Mouse (Mus musculus): ENCODE results near the gene Slc7a7. TPM values are rescaled to one million over a fixed set of nuclear protein-coding genes. Genes with fewer than 3 reads are reported as not detected.
A peak's percentile ranks its signal among the peaks of the same experiment; 100 is the strongest.

Slc7a7 gene
- total RNA-seq, 2 experiments from 2014 or later = 0.56 to 2.0 TPM

GRCm38 (mm10) chr14:54443196-54443595 is 25.6 kb upstream of the Slc7a7 start:
- no peak for TF ChIP-seq CTCF (IDR thresholded peaks at IDR 0.05)
- peak; percentile 77 for DNase-seq
- Histone ChIP-seq H3K4me3 (peak overlapping the region; percentile 25; the same call in 1 of the 2 replicates), H3K27ac (peak overlapping the region; percentile 83)
- intact Hi-C loops (cut with DNase I) = no loop called here

- H3K4me3 ChIP-seq = no peak overlapping the region
- no peak for DNase-seq
- no peak for TF ChIP-seq CTCF (IDR thresholded peaks at IDR 0.05)
- intact Hi-C loops (cut with DNase I) = no loop called here
- H3K27ac ChIP-seq = peak overlapping the region; percentile 83
These were observed 25.0 kb upstream of the Slc7a7 start for GRCm38 (mm10) chr14:54442548-54442947.

- H3K4me3 ChIP-seq = no peak overlapping the region
These were observed 23.8 kb upstream of the Slc7a7 start for GRCm38 (mm10) chr14:54441365-54441764.

GRCm38 (mm10) chr14:54440538-54440937 is 23.0 kb upstream of the Slc7a7 start:
- DNase-seq = no peak
- peak overlapping the region; percentile 12; the same call in 1 of the 2 replicates for H3K27ac ChIP-seq
- H3K4me3 ChIP-seq = no peak overlapping the region
- TF ChIP-seq CTCF (IDR thresholded peaks at IDR 0.05) = no peak
- intact Hi-C loops (cut with DNase I) = no loop called here

More at GRCm38 (mm10) chr14:54441365-54441764, 23.8 kb upstream of the Slc7a7 start:
- no peak for DNase-seq
- no peak overlapping the region for H3K27ac ChIP-seq
- TF ChIP-seq CTCF (IDR thresholded peaks at IDR 0.05) = no peak
- intact Hi-C loops (cut with DNase I) = no loop called here

- intact Hi-C loops (cut with DNase I) = no loop called here
- no peak for TF ChIP-seq CTCF (IDR thresholded peaks at IDR 0.05)
- no peak overlapping the region for H3K27ac ChIP-seq
- no peak for DNase-seq
- no peak overlapping the region for H3K4me3 ChIP-seq
These were observed 22.0 kb upstream of the Slc7a7 start for GRCm38 (mm10) chr14:54439610-54440009.

- intact Hi-C loops (cut with DNase I) = no loop called here
- TF ChIP-seq CTCF (IDR thresholded peaks at IDR 0.05) = no peak
- Histone ChIP-seq H3K4me3 (no peak overlapping the region), H3K27ac (no peak overlapping the region)
- DNase-seq = no peak
These were observed 21.6 kb upstream of the Slc7a7 start for GRCm38 (mm10) chr14:54439155-54439554.

- H3K27ac ChIP-seq = no peak overlapping the region
- no peak for TF ChIP-seq CTCF (IDR thresholded peaks at IDR 0.05)
- H3K4me3 ChIP-seq = no peak overlapping the region
- intact Hi-C loops (cut with DNase I) = no loop called here
- no peak for DNase-seq
These were observed 17.8 kb upstream of the Slc7a7 start for GRCm38 (mm10) chr14:54435194-54435918.

GRCm38 (mm10) chr14:54433941-54434531 is 16.5 kb upstream of the Slc7a7 start:
- Histone ChIP-seq H3K27ac (peak overlapping the region; percentile 89), H3K4me3 (peak overlapping the region; percentile 88)
- TF ChIP-seq CTCF (IDR thresholded peaks at IDR 0.05) = no peak
- DNase-seq = peak; percentile 43
- intact Hi-C loops (cut with DNase I) = no loop called here

GRCm38 (mm10) chr14:54432837-54433830 is 15.6 kb upstream of the Slc7a7 start:
- TF ChIP-seq CTCF (IDR thresholded peaks at IDR 0.05) = no peak
- Histone ChIP-seq H3K4me3 (peak overlapping the region; percentile 88), H3K27ac (peak overlapping the region; percentile 89)
- intact Hi-C loops (cut with DNase I) = no loop called here
- peak; percentile 56 for DNase-seq

GRCm38 (mm10) chr14:54432078-54432836 is 14.7 kb upstream of the Slc7a7 start:
- DNase-seq = peak; percentile 60
- no peak for TF ChIP-seq CTCF (IDR thresholded peaks at IDR 0.05)
- H3K27ac ChIP-seq = peak overlapping the region; percentile 89
- intact Hi-C loops (cut with DNase I) = no loop called here
- peak overlapping the region; percentile 88 for H3K4me3 ChIP-seq

- intact Hi-C loops (cut with DNase I) = no loop called here
- peak; percentile 50 for TF ChIP-seq CTCF (IDR thresholded peaks at IDR 0.05)
These were observed 13.9 kb upstream of the Slc7a7 start, which contains the start of gene Mmp14 for GRCm38 (mm10) chr14:54431334-54432077. Gene Mmp14, plus strand, starts transcription at chr14:54431612.

More at GRCm38 (mm10) chr14:54431334-54432077, 13.9 kb upstream of the Slc7a7 start, which contains the start of gene Mmp14:
- peak within 1 kb of the TSS; percentile 89 for H3K27ac ChIP-seq
- peak within 1 kb of the TSS; percentile 88 for H3K4me3 ChIP-seq
- DNase-seq = peak; percentile 80

Measured in gastrocnemius, adult 2 months (tissue).